Mouse (Mus musculus) heart, embryonic 10.5 days (tissue): ENCODE measurements around the gene Gli3. TPM values are rescaled to one million over a fixed set of nuclear protein-coding genes. Genes with fewer than 3 reads are reported as not detected.

Experiments used
- DNase-seq: peaks from one replicate; pipeline ENCODE4 v3.0.0-alpha.2; 2017; ENCODE audit warnings: low spot score
- H3K27ac ChIP-seq: fragments of 300-500 bp; sonication (generic); 2 replicates; pipeline ENCODE4 v1.5.1; 2016; ENCODE audit warnings: mild to moderate bottlenecking
- H3K27me3 ChIP-seq: fragments of 300-500 bp; sonication (generic); 2 replicates; pipeline ENCODE4 v1.6.1; 2016; ENCODE audit warnings: mild to moderate bottlenecking; ENCODE audit not compliant: poor library complexity, insufficient read depth, severe bottlenecking
- H3K36me3 ChIP-seq: fragments of 300-500 bp; sonication (generic); 2 replicates; pipeline ENCODE4 v1.6.1; 2016; ENCODE audit warnings: mild to moderate bottlenecking, moderate library complexity
- H3K4me1 ChIP-seq: fragments of 300-500 bp; sonication (generic); 2 replicates; pipeline ENCODE4 v1.6.1; 2016; ENCODE audit warnings: mild to moderate bottlenecking
- H3K4me3 ChIP-seq: fragments of 300-500 bp; sonication (generic); 2 replicates; pipeline ENCODE4 v1.5.1; 2016; ENCODE audit warnings: mild to moderate bottlenecking, moderate library complexity
- H3K9me3 ChIP-seq: fragments of 300-500 bp; sonication (generic); 2 replicates; pipeline ENCODE4 v1.6.1; 2016; ENCODE audit warnings: mild to moderate bottlenecking, moderate library complexity
- WGBS: fragments of 180-500 bp; shearing (Covaris S2); methylation state at CpG from one replicate; pipeline ENCODE4 v1.1.7; 2016; 5-methylcytosine and 5-hydroxymethylcytosine counted together
- polyA plus RNA-seq: library from polyadenylated mRNA; unstranded; fragments of >200 nt; fragmentation: Nextera tagmentation; extraction: Ambion mirVana; gene quantifications from 2 replicates; pipeline ENCODE4 v1.2.1, GENCODE M21; 2016

Gli3 gene
- polyA plus RNA-seq, 1 experiment from 2014 or later, result 16.7 TPM

DNA sequence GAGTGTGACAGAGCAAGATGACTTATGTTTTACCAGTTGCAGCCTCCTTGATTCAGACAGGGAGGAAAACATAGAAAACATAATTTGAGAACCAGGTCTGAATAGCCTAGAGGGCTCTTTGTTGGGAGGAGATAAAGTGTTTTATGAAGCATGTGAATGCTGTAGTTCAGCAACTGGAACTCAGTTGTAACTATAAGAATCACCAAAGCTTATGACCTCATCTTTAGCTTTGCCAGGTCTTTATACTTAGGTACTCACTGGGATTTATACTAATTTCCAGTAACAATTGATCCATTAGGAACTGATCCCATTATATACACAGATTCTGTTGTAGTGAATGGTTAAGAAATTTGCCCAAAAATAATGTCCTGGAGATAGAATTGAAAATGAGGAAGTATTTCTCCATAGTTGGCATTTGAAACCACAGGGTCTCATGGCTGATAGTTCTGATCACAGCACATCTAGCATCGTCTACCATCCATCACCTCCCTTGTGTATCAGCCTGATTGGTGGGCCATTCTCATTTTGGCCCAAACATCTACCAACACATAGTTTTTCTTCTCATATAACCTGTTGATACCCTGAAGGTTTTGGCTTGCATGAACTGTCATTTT lies 259.8 kb downstream of the Gli3 start:
- no peak overlapping the region for H3K4me3 ChIP-seq
- DNase-seq, result no peak
- no peaks in the 10 kb centered on the region for H3K27me3 ChIP-seq
- WGBS, result 96% methylated on average over 1 of the region's 1 CpGs
- no peaks in the 10 kb centered on the region for H3K9me3 ChIP-seq
- no peaks in the 10 kb centered on the region for H3K4me1 ChIP-seq
- no peak overlapping the region for H3K27ac ChIP-seq
- H3K36me3 ChIP-seq, result peaks cover 32% of the 10 kb centered on the region

DNA sequence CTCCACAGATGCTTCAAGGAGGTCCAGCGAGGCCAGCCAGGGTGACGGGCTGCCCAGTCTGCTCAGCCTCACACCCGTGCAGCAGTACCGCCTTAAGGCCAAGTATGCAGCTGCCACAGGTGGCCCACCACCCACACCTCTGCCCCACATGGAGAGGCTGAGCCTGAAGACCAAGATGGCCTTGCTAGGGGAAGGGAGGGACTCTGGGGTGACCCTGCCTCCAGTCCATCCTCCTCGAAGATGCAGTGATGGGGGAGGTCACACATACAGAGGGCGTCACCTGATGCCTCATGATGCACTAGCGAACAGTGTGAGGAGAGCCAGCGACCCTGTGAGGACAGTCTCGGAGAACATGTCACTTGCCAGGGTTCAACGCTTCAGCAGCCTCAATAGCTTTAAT lies 261.7 kb downstream of the Gli3 start:
- no peaks in the 10 kb centered on the region for H3K27me3 ChIP-seq
- H3K4me3 ChIP-seq, result no peak overlapping the region
- no peak for DNase-seq
- H3K9me3 ChIP-seq, result no peaks in the 10 kb centered on the region
- H3K27ac ChIP-seq, result no peak overlapping the region
- H3K4me1 ChIP-seq, result no peaks in the 10 kb centered on the region
- H3K36me3 ChIP-seq, result peaks cover 37% of the 10 kb centered on the region
- 83% methylated on average over 10 of the region's 10 CpGs for WGBS

DNA sequence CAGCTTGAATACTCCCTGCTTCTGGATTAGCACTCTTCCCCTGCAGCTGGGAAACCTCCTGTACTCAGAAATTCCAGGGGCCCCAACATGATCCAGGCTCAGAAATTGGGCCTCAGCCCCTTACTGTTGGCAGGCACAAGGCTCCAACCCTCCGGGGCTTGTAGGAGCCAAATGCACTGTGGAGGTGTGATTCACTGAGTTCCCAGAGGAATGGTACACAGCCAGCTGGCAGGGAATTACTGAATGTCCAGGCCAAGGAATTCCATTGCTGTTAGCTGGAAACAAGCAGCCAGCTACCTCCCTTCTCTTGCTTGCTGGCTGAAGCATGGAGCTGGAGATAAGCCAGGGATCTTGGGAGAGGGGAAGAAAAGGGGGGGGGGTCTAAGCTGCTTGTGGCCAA lies 278.7 kb downstream of the Gli3 start:
- Histone ChIP-seq H3K4me3 (no peak overlapping the region), H3K36me3 (no peaks in the 10 kb centered on the region), H3K27ac (no peak overlapping the region), H3K27me3 (no peaks in the 10 kb centered on the region), H3K4me1 (peaks cover 5% of the 10 kb centered on the region; the same call in 1 of the 2 replicates), H3K9me3 (no peaks in the 10 kb centered on the region)
- DNase-seq, result no peak
- 40% methylated on average over 1 of the region's 1 CpGs for WGBS

DNA sequence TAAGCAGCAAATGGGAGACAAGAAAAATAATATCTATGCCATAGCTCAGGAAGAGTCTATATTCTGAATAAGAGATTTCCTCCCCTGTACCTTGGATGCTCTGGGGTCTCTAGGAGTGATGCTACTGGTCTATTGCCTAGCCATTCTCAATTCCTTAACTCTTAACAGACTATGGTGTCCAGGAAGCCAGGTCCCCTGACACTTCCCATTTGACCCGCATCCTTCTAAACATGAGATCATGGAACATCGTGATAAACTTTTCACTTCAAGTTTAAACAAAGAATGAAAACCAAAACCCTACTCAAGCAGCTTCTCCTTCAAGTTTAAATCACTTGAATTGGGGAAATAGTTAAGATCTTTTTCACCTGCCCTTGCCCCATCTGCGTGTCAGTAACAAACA lies 279.3 kb downstream of the Gli3 start:
- WGBS, result 69% methylated on average over 3 of the region's 3 CpGs
- Histone ChIP-seq H3K4me3 (no peak overlapping the region), H3K36me3 (no peaks in the 10 kb centered on the region), H3K27me3 (no peaks in the 10 kb centered on the region), H3K4me1 (peaks cover 5% of the 10 kb centered on the region; the same call in 1 of the 2 replicates), H3K27ac (no peak overlapping the region), H3K9me3 (no peaks in the 10 kb centered on the region)
- no peak for DNase-seq

DNA sequence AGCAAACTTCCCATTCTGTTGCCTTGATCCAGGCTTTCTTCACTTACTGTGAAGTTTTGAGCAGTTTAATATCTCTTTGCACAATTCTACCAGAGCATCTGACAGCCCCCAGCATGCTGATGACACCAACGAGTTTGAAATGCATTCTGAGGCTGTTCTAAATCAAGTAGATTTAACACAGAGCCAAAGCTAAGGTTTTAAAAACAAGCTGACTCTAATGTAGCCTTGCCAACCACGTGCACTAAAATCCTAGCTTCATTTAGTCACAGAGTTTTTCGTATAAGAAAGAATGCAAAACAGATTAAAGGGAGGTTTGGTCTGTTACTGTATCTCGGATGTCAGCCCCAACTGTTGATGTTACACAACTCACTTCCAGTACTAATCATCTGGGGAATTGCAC lies 279.7 kb downstream of the Gli3 start:
- Histone ChIP-seq H3K9me3 (no peaks in the 10 kb centered on the region), H3K36me3 (no peaks in the 10 kb centered on the region), H3K27me3 (no peaks in the 10 kb centered on the region), H3K27ac (no peak overlapping the region), H3K4me1 (peaks cover 5% of the 10 kb centered on the region; the same call in 1 of the 2 replicates), H3K4me3 (no peak overlapping the region)
- 63% methylated on average over 4 of the region's 4 CpGs for WGBS
- no peak for DNase-seq

DNA sequence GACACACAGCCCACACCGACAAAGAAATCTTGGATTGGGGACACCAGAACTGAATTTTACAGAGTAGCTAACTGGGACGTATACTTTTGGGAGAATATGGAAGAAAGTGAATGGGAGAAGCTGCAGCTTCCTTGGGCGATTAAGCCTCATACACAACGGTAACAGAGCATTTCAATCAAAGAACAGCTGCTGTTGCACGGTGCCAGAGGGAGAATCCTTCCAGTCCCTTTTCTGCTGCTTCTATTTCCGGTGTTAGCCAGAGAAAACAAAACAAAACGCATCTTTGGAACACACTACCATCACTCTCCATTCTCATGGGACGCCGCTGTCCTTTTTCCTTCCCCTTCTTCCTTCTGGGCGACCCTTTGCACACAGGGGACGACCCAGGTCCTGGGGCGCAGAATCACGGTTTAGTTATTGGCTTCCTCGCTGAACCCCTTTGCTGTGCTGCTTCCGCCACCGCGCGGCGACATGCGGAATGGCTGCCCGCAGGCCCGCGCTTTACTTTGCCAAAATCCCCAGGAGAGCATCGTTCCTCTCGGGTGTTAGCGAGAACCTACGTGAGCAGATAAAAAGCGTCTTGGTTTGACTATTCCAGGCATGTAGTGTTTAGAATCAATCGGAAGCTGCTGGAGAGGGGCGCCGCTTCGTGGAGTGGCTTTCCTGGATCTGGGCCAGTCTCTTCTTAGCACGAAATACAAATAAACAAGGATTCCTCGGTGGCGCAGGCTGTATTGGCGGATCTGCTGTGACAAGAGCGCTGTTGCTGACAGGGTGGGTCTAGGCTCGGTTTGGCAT lies 296.0 kb downstream of the Gli3 start:
- H3K4me3 ChIP-seq, result peak overlapping the region; percentile 59
- WGBS, result 3% methylated on average over 38 of the region's 38 CpGs
- peaks cover 10% of the 10 kb centered on the region; the same call in 1 of the 2 replicates for H3K27me3 ChIP-seq
- H3K4me1 ChIP-seq, result peaks cover 10% of the 10 kb centered on the region; the same call in 1 of the 2 replicates
- DNase-seq, result peak; percentile 81
- H3K36me3 ChIP-seq, result no peaks in the 10 kb centered on the region
- H3K9me3 ChIP-seq, result no peaks in the 10 kb centered on the region
- H3K27ac ChIP-seq, result peak overlapping the region; percentile 67

DNA sequence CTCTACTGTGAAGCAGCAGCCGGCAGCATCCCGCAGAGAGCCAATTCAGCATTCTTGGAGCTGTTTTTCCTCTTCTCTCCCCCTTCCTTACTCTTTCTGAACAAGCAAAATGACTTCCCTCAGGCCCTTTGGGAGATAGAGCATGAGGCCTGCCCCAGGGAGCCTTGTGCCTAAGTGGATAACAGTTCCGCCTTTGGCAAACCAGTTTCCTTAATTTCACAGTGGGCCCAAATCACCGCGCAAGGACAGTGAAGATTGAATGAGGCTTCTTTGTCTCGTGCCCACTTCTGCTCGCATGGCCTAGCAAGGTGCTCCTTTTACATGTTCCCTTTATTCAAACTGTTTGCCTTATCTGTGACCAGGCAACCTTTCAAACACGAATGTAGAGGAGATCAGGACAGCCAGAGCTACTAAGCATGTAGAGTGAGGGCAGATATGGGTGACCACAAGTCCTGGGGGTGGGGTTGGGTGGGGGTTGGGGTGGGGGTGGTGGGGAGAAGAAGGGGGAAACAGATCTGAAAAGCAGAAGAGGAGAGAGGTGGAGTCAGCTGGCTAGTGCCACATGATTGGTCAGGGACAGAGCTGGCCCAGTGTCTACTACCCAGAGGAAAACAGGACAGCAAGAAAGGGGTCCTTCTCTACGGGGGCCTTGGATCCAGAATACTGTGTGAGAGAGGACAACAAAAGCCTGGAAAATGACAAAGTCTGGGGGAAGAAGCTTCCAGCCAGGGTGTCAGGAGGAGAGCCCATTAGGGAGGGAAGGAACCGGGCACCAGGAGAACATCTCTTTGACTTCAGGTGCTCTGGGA lies 296.8 kb downstream of the Gli3 start:
- DNase-seq, result no peak
- Histone ChIP-seq H3K4me3 (peak overlapping the region; percentile 59), H3K4me1 (peaks cover 10% of the 10 kb centered on the region; the same call in 1 of the 2 replicates), H3K36me3 (no peaks in the 10 kb centered on the region), H3K9me3 (no peaks in the 10 kb centered on the region), H3K27me3 (peaks cover 10% of the 10 kb centered on the region; the same call in 1 of the 2 replicates), H3K27ac (peak overlapping the region; percentile 67)
- 18% methylated on average over 10 of the region's 10 CpGs for WGBS

DNA sequence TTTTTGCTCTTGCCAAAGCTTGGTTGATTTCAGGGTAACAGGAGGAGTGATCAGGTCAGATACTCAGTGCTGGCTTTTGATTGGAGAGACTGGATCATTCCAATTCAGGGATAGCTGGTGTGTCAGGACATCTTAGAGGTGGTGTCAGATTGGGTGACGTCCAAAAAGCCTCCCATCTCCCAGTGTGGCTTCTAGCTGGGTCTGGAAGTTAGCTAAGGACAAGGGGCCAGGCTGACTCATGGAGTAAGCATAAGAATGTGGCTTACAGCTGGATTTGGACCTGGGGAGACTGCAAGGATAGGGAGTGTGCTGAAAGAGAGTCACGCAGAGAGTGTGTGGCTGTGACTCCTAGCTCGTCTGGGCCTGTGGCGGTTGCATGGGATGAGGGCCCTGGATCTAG lies 299.3 kb downstream of the Gli3 start:
- Histone ChIP-seq H3K27me3 (peaks cover 10% of the 10 kb centered on the region; the same call in 1 of the 2 replicates), H3K27ac (no peak overlapping the region), H3K9me3 (no peaks in the 10 kb centered on the region), H3K4me1 (peaks cover 10% of the 10 kb centered on the region; the same call in 1 of the 2 replicates), H3K4me3 (no peak overlapping the region), H3K36me3 (no peaks in the 10 kb centered on the region)
- DNase-seq, result no peak
- 78% methylated on average over 4 of the region's 4 CpGs for WGBS

DNA sequence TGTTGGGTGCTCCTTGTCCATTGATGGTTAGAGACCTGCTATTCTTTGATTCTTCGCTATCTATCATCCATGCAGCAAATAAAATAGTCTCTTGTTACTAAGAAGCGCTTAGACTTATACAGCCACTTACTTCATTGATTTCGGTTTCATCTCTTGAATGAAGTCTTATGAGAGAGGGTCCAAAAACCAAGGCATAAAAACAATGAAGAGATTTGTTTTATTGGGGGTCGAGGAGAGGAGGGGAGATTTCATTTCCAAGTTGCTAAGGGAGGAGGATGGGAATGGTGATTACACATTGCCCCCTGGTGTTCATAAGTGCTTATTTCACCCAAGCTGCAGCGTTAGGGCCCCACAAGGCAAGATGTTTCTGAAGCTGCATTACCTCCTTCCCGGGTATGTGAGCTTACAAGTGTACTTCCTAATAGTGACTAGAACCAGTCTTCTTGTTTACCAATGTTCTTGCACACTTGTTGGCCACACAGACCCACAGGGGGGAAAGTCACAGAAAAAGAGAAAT lies 299.9 kb downstream of the Gli3 start:
- no peak overlapping the region for H3K27ac ChIP-seq
- peak; percentile 79 for DNase-seq
- whole genome bisulfite sequencing, result 49% methylated on average over 6 of the region's 6 CpGs

DNA sequence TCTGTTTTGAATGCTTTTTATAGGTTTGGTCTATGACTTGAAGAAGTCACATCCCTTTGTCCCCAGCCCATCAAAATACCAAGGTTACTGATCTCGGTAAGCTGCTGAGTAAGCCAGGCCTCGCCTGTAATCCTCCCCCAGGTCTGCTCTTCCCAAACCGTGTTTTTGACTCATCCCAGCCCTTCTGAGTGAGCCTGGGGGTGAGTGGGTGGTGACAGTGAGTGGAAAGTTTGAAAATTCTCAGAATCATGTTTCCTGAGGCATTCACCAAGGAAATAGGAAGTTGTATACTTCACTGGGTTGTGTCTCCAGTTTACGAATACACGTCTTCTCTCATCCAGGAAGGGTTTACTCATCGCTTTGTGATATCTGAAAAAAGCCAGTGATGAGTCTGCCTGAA lies 314.6 kb downstream of the Gli3 start:
- no peaks in the 10 kb centered on the region for H3K9me3 ChIP-seq
- no peak overlapping the region for H3K4me3 ChIP-seq
- H3K27ac ChIP-seq, result no peak overlapping the region
- no peak for DNase-seq
- 70% methylated on average over 6 of the region's 6 CpGs for WGBS
- H3K36me3 ChIP-seq, result no peaks in the 10 kb centered on the region
- H3K4me1 ChIP-seq, result no peaks in the 10 kb centered on the region
- H3K27me3 ChIP-seq, result no peaks in the 10 kb centered on the region

More for the DNA sequence above, 299.9 kb downstream of the Gli3 start:
- Histone ChIP-seq H3K9me3 (no peaks in the 10 kb centered on the region), H3K4me3 (no peak overlapping the region), H3K27me3 (peaks cover 7% of the 10 kb centered on the region; the same call in 1 of the 2 replicates), H3K4me1 (peaks cover 10% of the 10 kb centered on the region; the same call in 1 of the 2 replicates), H3K36me3 (no peaks in the 10 kb centered on the region)
